Mouse (Mus musculus) macrophage (primary cell): Measurements from ENCODE around the gene Gm3415. TPM values are rescaled to one million over a fixed set of nuclear protein-coding genes. Genes with fewer than 3 reads are reported as not detected.
"Not testable (repeated sequence)": the region's sequence is repeated elsewhere in the genome, so short reads cannot be mapped to it uniquely, and the experiment has no call there.

ENCODE experiments used
- H3K27ac ChIP-seq: fragments of 350-480 bp; formaldehyde crosslinking; 2 replicates; pipeline ENCODE4 v1.9.0; 2021
- H3K36me3 ChIP-seq: fragments of 350-480 bp; formaldehyde crosslinking; 2 replicates; pipeline ENCODE4 v1.9.0; 2021; ENCODE audit errors: inconsistent target
- H3K4me3 ChIP-seq: fragments of 350-480 bp; formaldehyde crosslinking; 2 replicates; pipeline ENCODE4 v1.9.0; 2021; ENCODE audit errors: inconsistent target
- H3K79me2 ChIP-seq: fragments of 350-480 bp; formaldehyde crosslinking; 2 replicates; pipeline ENCODE4 v1.9.0; 2021; ENCODE audit errors: inconsistent target
- WGBS: methylation state at CpG from one replicate; pipeline ENCODE4 v1.1.7; 2026; ENCODE audit warnings: inconsistent platforms; ENCODE audit not compliant: missing documents; 5-methylcytosine and 5-hydroxymethylcytosine counted together
- polyA plus RNA-seq: library from polyadenylated mRNA; stranded (reverse); fragments of 250-400 nt; gene quantifications from 3 replicates; pipeline ENCODE4 v1.2.4, GENCODE M21; 2018; ENCODE audit warnings: inconsistent platforms

Gm3415 gene
- polyA plus RNA-seq, 1 experiment from 2014 or later, result not detected

- H3K79me2 ChIP-seq, result no peaks in the 10 kb centered on the region
- 49% methylated on average over 4 of the region's 4 CpGs for WGBS
- H3K36me3 ChIP-seq, result no peaks in the 10 kb centered on the region
- no peak overlapping the region for H3K27ac ChIP-seq
- no peak overlapping the region for H3K4me3 ChIP-seq
Observed at GRCm38 (mm10) chr5:146590987-146591386, 35.1 kb downstream of the Gm3415 start.

GRCm38 (mm10) chr5:146591636-146592035 is 35.7 kb downstream of the Gm3415 start:
- Histone ChIP-seq H3K79me2 (no peaks in the 10 kb centered on the region), H3K4me3 (no peak overlapping the region), H3K36me3 (no peaks in the 10 kb centered on the region), H3K27ac (no peak overlapping the region)
- 93% methylated on average over 4 of the region's 4 CpGs for WGBS

GRCm38 (mm10) chr5:146592580-146592979 is 36.6 kb downstream of the Gm3415 start:
- WGBS, result 91% methylated on average over 5 of the region's 5 CpGs
- Histone ChIP-seq H3K27ac (no peak overlapping the region), H3K79me2 (no peaks in the 10 kb centered on the region), H3K4me3 (no peak overlapping the region), H3K36me3 (no peaks in the 10 kb centered on the region)

DNA sequence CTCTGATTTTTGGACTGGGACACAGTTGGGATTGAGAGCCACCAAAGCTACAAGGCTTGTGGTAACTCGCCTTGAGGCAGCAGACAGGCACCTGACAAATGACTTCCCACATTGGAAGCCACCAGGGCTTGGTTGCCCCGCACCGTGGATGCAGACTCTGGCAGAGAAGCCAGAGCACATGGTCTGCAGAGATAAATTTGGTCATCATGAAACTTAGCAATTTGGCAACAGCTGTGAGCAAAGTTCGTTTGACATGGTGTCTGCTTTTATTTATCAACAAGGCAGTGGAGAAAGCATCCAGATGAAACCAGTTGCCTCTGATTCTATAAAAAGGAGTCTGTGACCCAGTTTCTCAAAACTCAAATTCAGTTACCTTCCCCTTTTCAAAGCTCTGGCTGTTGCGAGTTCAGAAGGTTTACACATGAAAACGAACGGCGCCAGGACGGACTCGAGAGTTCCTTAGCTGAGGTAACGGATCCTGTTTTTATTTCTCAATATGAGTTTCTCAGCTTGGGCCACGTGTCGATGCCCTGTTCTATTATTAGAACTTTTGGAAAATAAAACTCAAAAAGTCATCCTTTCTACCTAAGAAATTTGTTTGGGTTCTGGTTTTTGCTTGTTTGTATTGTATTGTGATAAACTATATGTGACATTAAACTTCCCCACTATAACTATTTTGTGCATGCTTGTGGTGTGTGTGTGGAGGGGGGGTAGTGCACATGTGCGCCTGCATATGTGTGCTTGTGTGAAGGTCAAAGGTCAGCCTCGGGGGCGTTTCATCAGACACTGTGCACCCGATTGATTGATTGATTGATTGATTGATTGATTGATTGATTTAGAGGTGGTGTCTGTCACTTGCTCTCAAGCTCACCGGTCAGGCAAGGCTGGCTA is 40.9 kb downstream of the Gm3415 start:
- WGBS, result 42% methylated on average over 18 of the region's 18 CpGs
- Histone ChIP-seq H3K79me2 (no peaks in the 10 kb centered on the region), H3K36me3 (no peaks in the 10 kb centered on the region), H3K27ac (no peak overlapping the region), H3K4me3 (no peak overlapping the region)

DNA sequence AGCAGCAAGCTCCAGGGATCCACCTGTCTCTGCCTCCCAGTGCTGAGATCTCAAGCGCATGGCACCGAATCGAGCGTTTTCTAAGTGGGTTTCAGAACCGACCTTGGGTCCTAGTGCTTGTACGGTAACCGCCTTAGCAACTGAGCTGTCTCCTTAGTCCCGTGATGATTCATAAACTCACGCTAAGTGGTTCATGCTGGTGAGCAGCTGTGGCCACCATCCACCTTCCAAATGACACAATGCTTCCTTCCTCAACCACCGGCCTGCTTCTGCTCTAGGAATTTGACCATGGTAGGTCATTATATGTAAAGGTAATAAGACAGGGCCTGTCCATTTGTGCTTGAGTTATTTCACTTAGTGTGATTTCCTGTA is 41.6 kb downstream of the Gm3415 start:
- Histone ChIP-seq H3K36me3 (no peaks in the 10 kb centered on the region), H3K27ac (no peak overlapping the region), H3K79me2 (no peaks in the 10 kb centered on the region), H3K4me3 (no peak overlapping the region)
- WGBS, result 71% methylated on average over 10 of the region's 10 CpGs

GRCm38 (mm10) chr5:146598215-146599119 is 42.5 kb downstream of the Gm3415 start:
- 92% methylated on average over 26 of the region's 27 CpGs for WGBS
- H3K4me3 ChIP-seq, result no peak overlapping the region
- no peak overlapping the region for H3K27ac ChIP-seq
- H3K79me2 ChIP-seq, result no peaks in the 10 kb centered on the region
- no peaks in the 10 kb centered on the region for H3K36me3 ChIP-seq

DNA sequence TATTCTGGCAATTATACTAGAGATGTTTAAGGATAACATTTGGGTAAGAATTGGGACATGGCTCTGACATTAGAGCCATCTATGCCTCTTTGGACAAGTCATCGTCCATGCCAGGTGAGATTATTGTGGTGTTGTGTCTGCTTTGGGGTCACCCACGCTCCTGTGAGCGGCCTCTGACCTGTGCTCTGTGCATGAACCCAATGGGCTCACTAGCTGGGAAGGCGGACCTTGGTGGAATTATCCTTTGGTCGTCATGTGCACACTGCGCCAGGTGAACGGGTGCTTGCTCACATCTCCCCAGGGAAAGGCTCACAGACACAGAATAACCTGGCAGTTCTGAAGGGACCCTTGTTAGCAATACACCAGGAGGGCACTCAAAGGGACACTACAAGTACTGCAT is 43.3 kb downstream of the Gm3415 start:
- not testable (repeated sequence) for H3K27ac ChIP-seq, H3K36me3 ChIP-seq, H3K79me2 ChIP-seq, H3K4me3 ChIP-seq
- WGBS, result 90% methylated on average over 5 of the region's 7 CpGs

DNA sequence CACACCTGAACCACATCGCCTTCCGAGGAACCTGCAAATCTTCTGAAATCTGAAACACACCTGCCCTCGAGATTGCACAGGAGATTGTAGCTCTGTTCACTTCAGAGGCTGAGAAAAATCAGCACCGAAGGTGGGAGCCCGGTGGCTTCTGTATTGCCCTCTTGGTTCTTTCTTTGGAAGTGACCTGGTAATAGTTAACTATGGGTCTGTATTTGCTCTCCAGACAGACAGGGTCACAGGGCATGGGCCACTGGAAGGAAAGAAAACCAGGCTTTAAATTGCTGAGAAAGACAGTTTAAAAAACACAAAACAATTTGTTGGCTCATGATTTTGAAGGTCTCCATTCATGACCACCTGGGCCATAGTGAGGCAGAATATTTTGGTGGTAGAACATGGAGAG is 44.0 kb downstream of the Gm3415 start:
- Histone ChIP-seq H3K4me3 (no peak overlapping the region), H3K27ac (no peak overlapping the region), H3K79me2 (no peaks in the 10 kb centered on the region), H3K36me3 (no peaks in the 10 kb centered on the region)
- 82% methylated on average over 5 of the region's 5 CpGs for WGBS

GRCm38 (mm10) chr5:146606221-146606620 is 50.3 kb downstream of the Gm3415 start:
- Histone ChIP-seq H3K27ac (no peak overlapping the region), H3K79me2 (no peaks in the 10 kb centered on the region), H3K4me3 (no peak overlapping the region), H3K36me3 (no peaks in the 10 kb centered on the region)
- 65% methylated on average over 5 of the region's 5 CpGs for WGBS

DNA sequence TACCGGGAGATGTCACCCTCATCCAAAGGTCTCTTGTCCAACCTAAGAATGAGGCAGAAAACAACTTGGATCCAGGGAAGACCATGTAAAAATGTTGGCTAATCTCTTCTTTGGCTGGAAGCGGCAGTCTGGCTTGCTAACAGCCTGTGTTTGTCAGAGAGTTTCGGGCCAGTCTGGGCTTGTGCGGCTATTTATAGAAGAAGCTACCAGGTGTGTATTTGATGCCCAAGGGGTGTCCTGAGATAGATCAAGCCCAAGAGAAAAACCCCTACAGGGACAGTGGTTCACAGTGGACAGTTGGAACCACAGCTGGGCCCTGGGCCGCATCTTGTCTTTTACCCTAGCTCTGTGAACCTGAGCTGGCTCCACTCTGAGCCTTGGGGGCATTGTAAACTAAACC is 51.0 kb downstream of the Gm3415 start:
- Histone ChIP-seq H3K79me2 (no peaks in the 10 kb centered on the region), H3K4me3 (no peak overlapping the region), H3K36me3 (no peaks in the 10 kb centered on the region), H3K27ac (no peak overlapping the region)
- WGBS, result 94% methylated on average over 5 of the region's 5 CpGs

DNA sequence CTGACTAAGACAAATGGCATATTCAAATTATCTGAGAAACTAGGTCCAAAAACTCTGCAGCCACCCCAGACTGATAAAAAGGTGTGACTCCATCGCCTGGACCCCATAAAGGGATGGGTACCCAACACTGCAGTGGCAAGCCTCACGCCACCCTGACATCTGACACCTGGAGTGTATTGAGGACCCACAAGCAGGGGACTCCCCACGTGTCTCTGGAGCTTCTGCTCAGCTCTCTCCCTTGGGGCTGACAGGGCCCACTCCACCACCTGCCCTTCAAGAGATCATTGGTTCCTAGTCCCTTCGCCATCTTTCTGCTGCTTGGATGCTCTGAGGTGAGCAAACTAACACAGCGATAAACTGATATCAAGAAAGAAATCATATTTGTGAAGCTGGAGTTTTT is 51.9 kb downstream of the Gm3415 start:
- H3K4me3 ChIP-seq, result no peak overlapping the region
- no peaks in the 10 kb centered on the region for H3K79me2 ChIP-seq
- H3K27ac ChIP-seq, result no peak overlapping the region
- 77% methylated on average over 5 of the region's 5 CpGs for WGBS
- H3K36me3 ChIP-seq, result no peaks in the 10 kb centered on the region

Other genes with a start within 250 kb of the Gm3415 start
- not detected in 3 replicates for gene Wasf3, start 171.2 kb upstream of the Gm3415 start, polyA plus RNA-seq
- gene Gm6408, start 74.2 kb upstream of the Gm3415 start, polyA plus RNA-seq, result not detected in 3 replicates
- gene Gm6370, start 64.8 kb upstream of the Gm3415 start, polyA plus RNA-seq, result not detected in 3 replicates
- gene 4930449I24Rik, start 53.7 kb upstream of the Gm3415 start, polyA plus RNA-seq, result not detected in 3 replicates
- not detected in 3 replicates for gene Gm3402, start 42.0 kb upstream of the Gm3415 start, polyA plus RNA-seq
- not detected in 3 replicates for gene Gm3404, start 30.3 kb upstream of the Gm3415 start, polyA plus RNA-seq
- gene Gm3409, start 18.5 kb upstream of the Gm3415 start, polyA plus RNA-seq, result not detected in 3 replicates
- gene Gpr12, start 29.1 kb downstream of the Gm3415 start, polyA plus RNA-seq, result not detected in 3 replicates
- 31.8 to 48.8 TPM (median 40.6 TPM) in 3 replicates for gene Usp12, start 238.9 kb downstream of the Gm3415 start, polyA plus RNA-seq